Mouse (Mus musculus) fibroblast of lung, adult 2 months (primary cell): ENCODE data around the gene Anks1.

Experiments used
- DNase-seq: peaks from one replicate; pipeline ENCODE4 v3.0.0-alpha.2; 2011; ENCODE audit warnings: low read depth

Anks1 gene

DNA sequence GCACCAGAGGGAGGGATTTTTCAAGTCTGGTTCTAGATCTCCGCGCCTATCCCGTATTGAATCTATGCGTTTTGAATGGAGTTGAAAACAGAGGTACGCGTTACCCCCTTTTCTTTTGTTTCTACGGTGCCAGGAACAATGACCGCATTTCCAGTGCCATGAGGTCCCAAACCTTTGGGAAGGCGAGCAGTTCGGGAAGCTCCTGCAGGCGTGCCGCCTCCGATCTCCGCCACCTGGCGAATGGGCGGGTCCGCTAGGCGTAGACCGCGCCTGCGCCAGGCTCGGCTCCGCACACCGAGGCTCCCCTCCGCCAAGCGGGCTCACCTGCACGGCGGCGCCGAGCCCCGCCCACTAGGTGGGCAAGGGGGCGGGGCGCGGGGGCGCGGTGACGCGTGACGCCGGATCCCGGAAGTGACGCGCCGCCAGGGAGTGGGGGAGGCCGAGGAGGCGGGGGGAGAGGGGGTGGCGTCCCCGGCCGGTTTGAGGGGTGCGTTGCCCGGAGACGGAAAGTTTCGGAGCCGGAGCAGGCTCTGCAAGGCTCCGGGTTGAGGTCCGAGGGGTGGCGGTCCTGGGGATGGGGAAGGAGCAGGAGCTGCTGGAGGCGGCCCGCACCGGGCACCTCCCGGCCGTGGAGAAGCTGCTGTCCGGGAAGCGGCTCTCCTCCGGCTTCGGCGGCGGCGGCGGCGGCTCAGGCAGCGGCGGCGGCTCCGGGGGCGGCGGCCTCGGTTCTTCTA, at the start of gene Anks1:
Gene Anks1 (plus strand): TSS at position 419 of the 734 bp plus-strand sequence.
- DNase-seq = peak; percentile 55

DNA sequence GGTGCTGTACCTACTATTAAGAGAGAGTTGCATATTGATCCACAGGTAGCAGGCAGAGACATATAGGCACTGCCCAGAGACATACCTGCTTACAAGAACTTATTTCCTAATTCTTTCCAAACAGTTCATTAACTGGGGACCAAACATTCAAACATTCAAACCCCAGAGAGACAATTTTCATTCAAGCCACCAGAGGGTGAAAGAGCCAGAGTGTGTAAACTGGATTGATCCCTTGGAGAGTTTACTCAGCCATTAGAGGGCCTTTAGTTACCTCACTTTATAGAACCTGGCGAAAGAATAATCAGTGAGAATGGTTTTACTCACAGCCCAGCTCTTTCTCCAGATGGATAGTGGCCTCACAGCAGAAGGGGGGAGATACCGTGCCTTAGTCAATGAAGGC, 43.6 kb upstream of the Anks1 start:
- DNase-seq = no peak

- no peak for DNase-seq
These were observed 42.4 kb upstream of the Anks1 start for GRCm38 (mm10) chr17:27866737-27867136.

DNA sequence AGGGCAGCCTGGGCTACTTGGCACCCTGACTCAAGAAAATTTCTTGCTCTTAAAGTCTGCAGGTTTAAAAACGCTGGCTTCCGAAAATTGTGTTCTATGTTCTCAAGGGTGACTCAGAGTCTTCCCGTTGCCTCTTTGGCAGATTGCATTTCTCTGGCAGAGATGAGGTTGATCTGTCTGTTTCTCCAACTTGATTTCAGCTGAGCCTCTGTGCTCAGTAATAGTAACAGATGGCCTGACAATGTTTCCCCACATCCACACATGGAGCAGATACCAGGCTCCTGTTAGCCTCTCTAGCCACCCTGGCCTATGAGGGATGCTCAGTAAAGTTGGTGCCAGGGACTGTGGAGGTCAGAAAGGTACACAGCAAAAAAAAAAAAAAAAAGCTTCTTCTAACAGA, 37.3 kb upstream of the Anks1 start:
- DNase-seq = no peak

- no peak for DNase-seq
These were observed 35.5 kb upstream of the Anks1 start for GRCm38 (mm10) chr17:27873583-27873982.

- DNase-seq = no peak
These were observed 34.6 kb upstream of the Anks1 start for GRCm38 (mm10) chr17:27874510-27874909.

- DNase-seq = peak; percentile 27
These were observed 27.6 kb upstream of the Anks1 start for GRCm38 (mm10) chr17:27881518-27881917.

- DNase-seq = no peak
These were observed 26.0 kb upstream of the Anks1 start for GRCm38 (mm10) chr17:27883129-27883528.

- no peak for DNase-seq
These were observed 25.1 kb upstream of the Anks1 start for GRCm38 (mm10) chr17:27883994-27884393.

DNA sequence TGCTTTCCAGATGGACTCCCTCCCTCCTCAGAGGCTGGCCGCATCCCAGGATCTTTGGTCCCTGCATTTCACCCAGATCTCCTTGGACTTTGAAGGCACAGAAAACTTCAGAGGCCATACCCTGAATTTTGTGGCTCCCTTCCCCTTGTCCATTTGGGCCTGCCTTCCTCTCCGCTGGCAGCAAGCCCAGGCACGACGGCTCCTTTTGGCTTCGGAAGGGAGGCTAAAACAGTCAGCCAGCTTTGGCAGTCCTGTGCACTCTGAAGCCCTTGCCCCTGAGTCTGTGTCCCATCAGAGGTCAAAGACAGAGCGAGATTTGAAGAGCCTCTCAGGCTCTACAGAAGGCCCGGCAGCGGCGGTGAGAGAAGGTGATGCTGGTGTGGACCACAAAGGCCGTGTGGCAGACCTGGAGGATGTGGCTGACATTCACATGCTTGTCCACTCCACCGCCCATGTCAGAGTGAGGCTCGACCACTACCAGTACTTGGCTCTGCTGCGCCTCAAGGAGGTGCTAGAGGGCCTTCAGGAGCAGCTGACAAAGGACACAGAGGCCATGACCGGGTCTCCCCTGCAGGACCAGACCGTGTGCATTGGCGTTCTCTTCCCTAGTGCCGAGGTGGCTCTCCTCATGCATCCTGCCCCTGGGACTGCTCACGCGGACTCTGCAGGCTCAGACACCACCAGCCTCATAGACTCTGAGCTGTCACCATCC, 22.5 kb upstream of the Anks1 start:
- DNase-seq = no peak

- DNase-seq = peak; percentile 88
These were observed 1.4 kb upstream of the Anks1 start for GRCm38 (mm10) chr17:27907512-27908205.

GRCm38 (mm10) chr17:27908206-27908887, 759 bp upstream of the Anks1 start:
- DNase-seq = no peak

- DNase-seq = no peak
These were observed 755 bp downstream of the Anks1 start, which contains the start of gene Taf11 for GRCm38 (mm10) chr17:27909622-27910500. Taf11 (minus strand) TSS chr17:27909844.

DNA sequence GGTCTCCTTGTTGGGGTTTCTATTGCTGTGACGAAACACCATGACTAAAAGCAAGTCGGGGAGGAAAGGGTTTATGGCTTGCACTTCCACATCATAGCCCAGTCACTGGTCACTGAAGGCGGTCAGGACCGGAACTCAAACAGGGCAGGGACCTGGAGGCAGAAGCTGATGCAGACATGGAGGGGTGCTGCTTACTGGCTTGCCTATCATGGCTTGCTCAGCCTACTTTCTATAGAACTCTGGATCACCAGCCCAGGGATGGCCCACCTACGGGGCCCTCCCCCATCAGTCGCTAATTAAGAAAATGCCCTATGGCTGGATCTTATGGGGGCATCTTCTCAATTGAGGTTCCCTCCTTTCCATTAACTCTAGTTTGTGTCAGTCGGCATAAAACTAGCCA, 2.3 kb downstream of the Anks1 start:
- DNase-seq = no peak

DNA sequence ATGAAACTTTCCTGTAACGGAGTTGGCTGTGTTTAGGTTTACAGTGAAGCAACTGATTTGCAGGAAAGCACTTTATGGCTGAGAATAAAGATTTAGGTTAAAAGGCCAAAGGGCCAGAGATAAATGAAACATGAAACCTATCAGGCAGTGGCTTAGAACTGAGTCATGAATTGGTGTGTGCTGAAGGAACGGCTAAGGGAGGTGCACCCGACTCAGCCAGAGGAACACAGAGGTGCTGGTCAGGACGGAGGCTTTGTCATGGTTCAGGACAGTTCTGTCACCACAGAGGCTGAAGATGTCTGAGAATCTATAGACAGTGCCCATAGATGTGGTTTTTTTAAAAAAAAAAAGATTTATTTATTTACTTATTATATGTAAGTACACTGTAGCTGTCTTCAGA, 5.6 kb downstream of the Anks1 start:
- no peak for DNase-seq

DNA sequence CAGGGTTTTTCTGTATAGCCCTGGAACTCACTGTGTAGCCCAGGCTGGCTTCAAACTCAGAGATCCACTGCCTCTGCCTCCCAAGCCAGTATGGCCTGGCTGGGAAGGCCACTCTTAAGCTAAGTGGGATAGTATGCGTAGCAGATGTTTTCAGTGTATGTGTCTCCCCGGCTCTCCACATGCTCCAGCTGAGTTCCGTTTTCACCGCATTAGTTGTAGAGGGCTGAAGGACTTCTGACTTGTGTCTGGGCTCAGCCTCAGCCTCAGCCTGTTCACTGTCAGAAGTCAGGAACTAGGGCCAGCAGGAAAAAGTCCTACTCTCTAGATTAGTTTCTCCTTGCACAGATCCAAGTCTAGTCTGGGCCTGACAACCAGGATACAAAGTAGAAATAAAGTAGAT, 7.3 kb downstream of the Anks1 start:
- no peak for DNase-seq

DNA sequence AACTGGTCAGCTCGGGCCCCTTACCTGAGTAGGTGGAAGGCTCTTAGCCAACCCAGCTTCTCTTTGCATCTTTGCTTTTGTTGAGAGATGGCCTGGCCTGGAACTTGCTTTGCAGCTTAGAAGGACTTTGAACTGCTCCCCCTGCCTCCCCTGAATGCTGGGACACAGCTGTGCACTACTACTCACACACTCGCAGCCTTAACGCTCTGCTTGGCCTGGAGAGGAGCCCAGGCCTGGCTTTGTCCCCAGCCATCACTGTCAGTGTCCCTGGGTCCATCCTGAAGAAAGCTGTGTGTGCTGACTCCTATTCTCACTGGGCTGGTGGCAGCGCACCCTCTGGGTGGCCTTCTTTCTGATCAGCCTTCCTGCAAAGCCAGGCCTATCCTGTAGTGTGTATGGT, 11.6 kb downstream of the Anks1 start:
- no peak for DNase-seq

GRCm38 (mm10) chr17:27922174-27922712, 13.1 kb downstream of the Anks1 start:
- DNase-seq = no peak

DNA sequence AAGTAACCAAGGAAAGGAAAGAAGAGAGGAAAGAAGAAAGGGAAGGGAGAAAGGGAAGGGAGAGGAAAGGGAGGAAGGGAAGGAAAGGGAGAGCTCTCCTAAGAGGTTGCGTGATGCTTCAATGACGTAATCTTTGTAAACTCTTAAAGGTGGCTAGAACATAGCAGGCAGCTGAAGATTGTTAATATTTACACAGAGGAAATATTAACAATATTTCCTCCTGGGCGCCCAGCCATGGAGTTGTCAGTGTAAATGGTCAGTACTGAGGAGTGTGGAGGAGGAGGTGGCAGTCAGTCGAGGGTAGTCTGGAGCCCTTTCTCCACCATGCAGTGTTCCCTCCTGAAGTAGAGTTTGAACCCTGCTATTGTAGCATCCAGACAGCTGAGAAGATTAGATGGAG, 15.9 kb downstream of the Anks1 start:
- DNase-seq = no peak

- DNase-seq = no peak
These were observed 16.4 kb downstream of the Anks1 start for GRCm38 (mm10) chr17:27925504-27925903.

GRCm38 (mm10) chr17:27930291-27930690, 21.2 kb downstream of the Anks1 start:
- no peak for DNase-seq
